Mouse (Mus musculus) ES-E14 (cell line): ENCODE results near the gene Rab7.

Experiments
- MAFK ChIP-seq: IDR thresholded peaks from 2 replicates; pipeline ENCODE4 v1.6.1; 2014; ENCODE audit warnings: mild to moderate bottlenecking, low read depth, low read length, inconsistent platforms; ENCODE audit not compliant: insufficient read depth
- ZC3H11A ChIP-seq: IDR thresholded peaks from 2 replicates; pipeline ENCODE4 v1.6.1; 2012; ENCODE audit warnings: low read depth, mild to moderate bottlenecking, inconsistent platforms, low read length, borderline replicate concordance
- ZNF384 ChIP-seq: IDR thresholded peaks from 2 replicates; pipeline ENCODE4 v1.6.1; 2012; ENCODE audit warnings: low read depth, low read length, inconsistent platforms

DNA sequence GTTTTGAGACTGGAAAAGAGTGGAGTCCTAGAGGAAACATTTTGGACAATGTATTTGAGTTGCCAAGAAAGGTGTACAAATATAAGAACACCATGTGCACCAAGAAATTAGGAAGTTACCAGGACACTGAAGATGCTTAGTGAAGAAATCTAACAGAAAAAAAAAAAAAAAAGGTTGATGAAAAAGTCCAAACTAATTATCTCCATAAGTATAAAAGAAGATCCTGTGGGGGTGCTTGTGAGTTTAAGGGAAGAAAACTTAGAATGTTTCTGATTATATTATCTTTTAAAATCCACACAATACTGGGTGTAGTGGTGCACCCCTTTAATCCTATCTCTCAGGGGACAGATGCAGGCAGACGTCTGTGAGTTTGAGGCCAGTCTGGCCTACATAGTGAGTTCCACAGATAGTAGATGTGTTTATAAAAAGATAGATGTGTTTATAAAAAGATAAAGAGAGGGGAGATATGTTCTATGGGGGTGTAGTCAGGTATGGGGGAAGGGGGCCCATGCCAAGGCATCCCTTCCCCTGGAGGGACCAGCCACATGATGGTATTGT, 31.0 kb upstream of the Rab7 start:
- TF ChIP-seq ZNF384 = no peak
- TF ChIP-seq ZC3H11A = no peak
- TF ChIP-seq MAFK = no peak
